Mouse (Mus musculus) stomach, postnatal 0 days (tissue): ENCODE data around the gene Tagln2.

Source experiments
- CTCF ChIP-seq: IDR thresholded peaks from 2 replicates; pipeline ENCODE4 v1.5.1; 2016; ENCODE audit warnings: antibody characterized with exemption, low read depth, mild to moderate bottlenecking, moderate library complexity
- EP300 ChIP-seq: optimal IDR thresholded peaks from 2 replicates; pipeline ENCODE3; 2016; ENCODE audit warnings: antibody characterized with exemption

DNA sequence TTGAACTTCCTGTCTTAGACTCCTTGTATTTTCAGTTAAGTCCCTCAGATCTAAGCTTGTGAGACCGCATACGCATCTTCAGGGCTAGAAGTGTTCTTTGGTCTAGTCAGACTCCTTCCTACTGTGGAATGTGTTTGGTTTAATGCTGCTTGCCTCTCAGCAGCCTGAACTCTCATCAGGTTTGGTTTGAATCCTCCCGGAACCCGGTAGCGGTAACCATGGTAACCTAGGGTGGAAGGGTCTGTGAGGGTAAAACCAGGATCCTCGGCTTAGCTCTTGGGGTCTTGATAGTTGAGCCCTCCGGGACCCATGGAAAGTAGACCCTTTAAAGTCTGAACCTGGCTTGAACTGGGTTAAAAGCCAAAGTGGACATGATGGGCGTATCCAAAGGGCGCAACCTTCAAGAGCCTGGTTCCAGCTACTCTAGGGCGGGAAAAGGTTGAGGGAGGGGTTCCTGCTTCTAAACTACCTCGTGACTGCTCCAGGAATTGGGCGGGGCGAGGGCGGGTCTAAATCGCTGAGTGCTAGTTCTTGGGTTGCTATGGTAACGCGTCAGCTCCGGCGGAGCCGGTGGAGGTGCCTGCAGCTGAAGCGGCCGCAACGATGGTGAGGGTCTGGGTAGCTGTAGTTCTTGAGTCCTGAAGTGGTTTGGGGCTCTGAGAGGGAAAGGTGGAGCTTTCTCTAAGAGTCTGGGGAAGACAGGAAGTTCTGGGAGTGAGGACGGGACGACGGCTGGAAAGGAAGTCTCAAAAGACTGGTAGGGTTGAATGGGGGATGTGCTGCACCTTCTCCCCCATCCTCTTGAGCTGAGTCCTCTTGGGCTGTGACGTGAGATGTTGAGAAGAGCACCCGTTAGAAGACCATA, 21.0 kb downstream of the Tagln2 start, which contains the start of gene Cfap45:
- TF ChIP-seq CTCF = no peak
- no peak for TF ChIP-seq EP300
